Mouse (Mus musculus) embryonic fibroblast, embryonic 13.5 days (primary cell): ENCODE results near the gene Cald1.

Experiments
- CTCF ChIP-seq: IDR thresholded peaks from 2 replicates; pipeline ENCODE4 v1.5.1; 2011; ENCODE audit warnings: mild to moderate bottlenecking, control low read depth, low read length, moderate library complexity, borderline replicate concordance; ENCODE audit not compliant: insufficient read depth
- POLR2A ChIP-seq: IDR thresholded peaks from 2 replicates; pipeline ENCODE4 v1.6.1; 2011; ENCODE audit warnings: low read depth, mild to moderate bottlenecking, control low read depth, low read length, moderate library complexity

- TF ChIP-seq POLR2A, result no peak
- TF ChIP-seq CTCF, result no peak
These were observed 3.8 kb downstream of the Cald1 start for GRCm38 (mm10) chr6:34602091-34602490.
